Mouse (Mus musculus) megakaryocyte-erythroid progenitor cell, adult 5 weeks (primary cell): ENCODE results near the gene Jhy. TPM values are rescaled to one million over a fixed set of nuclear protein-coding genes. Genes with fewer than 3 reads are reported as not detected.

Experiments used
- polyA plus RNA-seq: library from polyadenylated mRNA; stranded (reverse); fragments of >175 nt; gene quantifications from 2 replicates; pipeline ENCODE4 v1.2.3, GENCODE M21; 2012

The Jhy gene
- not detected in 2 replicates for polyA plus RNA-seq

GRCm38 (mm10) chr9:40963586-40964417, at the start of gene Jhy:
Jhy (minus strand) TSS chr9:40964118.

GRCm38 (mm10) chr9:41004415-41004814, 40.5 kb upstream of the Jhy start, which contains the start of gene Crtam:
Crtam (minus strand) TSS chr9:41004628.

GRCm38 (mm10) chr9:40873556-40874470, 90.1 kb downstream of the Jhy start, which contains the start of gene Bsx:
Bsx (plus strand) TSS chr9:40874127.

Other genes with a start within 250 kb of the Jhy start
- 1,842 and 2,167 TPM in 2 replicates for gene Hspa8, start 163.1 kb downstream of the Jhy start, polyA plus RNA-seq
- 0.04 TPM in 1 of 2 replicates, not detected in the other for gene Bsx, start 90.0 kb downstream of the Jhy start, polyA plus RNA-seq
- gene Crtam, start 40.5 kb upstream of the Jhy start, polyA plus RNA-seq: not detected in 2 replicates
- gene Ubash3b, start 197.6 kb upstream of the Jhy start, polyA plus RNA-seq: 6.8 and 8.1 TPM in 2 replicates